Mouse (Mus musculus): ENCODE measurements around the gene Tnfrsf25. TPM values are rescaled to one million over a fixed set of nuclear protein-coding genes. Genes with fewer than 3 reads are reported as not detected.

Gene Tnfrsf25
- total RNA-seq, 2 experiments from 2014 or later: 1.0 to 1.8 TPM

Other genes starting within 250 kb of the Tnfrsf25 start
- 10 to 100 TPM; 47.9 to 52.6 TPM for gene Dnajc11, start 182.2 kb upstream of the Tnfrsf25 start, total RNA-seq (2021)
- 10 to 100 TPM; 30.0 to 33.3 TPM for gene Thap3, start 126.9 kb upstream of the Tnfrsf25 start, total RNA-seq (2021)
- gene Phf13, start 119.7 kb upstream of the Tnfrsf25 start, total RNA-seq (2021): 1 to 10 TPM; 4.6 to 4.7 TPM
- 100 to 1,000 TPM in 1 of 2 experiments, 10 to 100 TPM in 1; 98.5 to 113 TPM for gene Klhl21, start 107.1 kb upstream of the Tnfrsf25 start, total RNA-seq (2021)
- gene Zbtb48, start 88.3 kb upstream of the Tnfrsf25 start, total RNA-seq (2021): 1 to 10 TPM; 2.2 to 3.1 TPM
- gene Tas1r1, start 77.4 kb upstream of the Tnfrsf25 start, total RNA-seq (2021): under 1 TPM; 0.52 to 0.91 TPM
- gene Nol9, start 76.6 kb upstream of the Tnfrsf25 start, total RNA-seq (2021): 1 to 10 TPM; 8.7 to 9.5 TPM
- 1 to 10 TPM; 5.0 to 6.5 TPM for gene Plekhg5, start 43.4 kb upstream of the Tnfrsf25 start, total RNA-seq (2021)
- under 1 TPM; 0.36 to 0.59 TPM for gene Espn, start 36.4 kb downstream of the Tnfrsf25 start, total RNA-seq (2021)
- not detected for gene Hes2, start 42.9 kb downstream of the Tnfrsf25 start, total RNA-seq (2021)
- gene Acot7, start 62.2 kb downstream of the Tnfrsf25 start, total RNA-seq (2021): 10 to 100 TPM; 16.2 to 18.8 TPM
- gene Gpr153, start 158.3 kb downstream of the Tnfrsf25 start, total RNA-seq (2021): 1 to 10 TPM; 3.4 to 4.5 TPM
- not detected for gene Hes3, start 175.7 kb downstream of the Tnfrsf25 start, total RNA-seq (2021)
- gene Icmt, start 181.3 kb downstream of the Tnfrsf25 start, total RNA-seq (2021): 10 to 100 TPM; 19.8 to 19.9 TPM
- gene Rnf207, start 203.1 kb downstream of the Tnfrsf25 start, total RNA-seq (2021): not detected
- 100 to 1,000 TPM; 249 to 251 TPM for gene Rpl22, start 209.8 kb downstream of the Tnfrsf25 start, total RNA-seq (2021)
- under 1 TPM in 1 of 2 experiments, not detected in 1; 0.12 TPM for gene Chd5, start 222.7 kb downstream of the Tnfrsf25 start, total RNA-seq (2021)